Mouse (Mus musculus): Measurements from ENCODE around the gene Zdbf2.

The Zdbf2 gene

GRCm38 (mm10) chr1:63272741-63273338, at the start of gene Zdbf2:
Gene Zdbf2 (plus strand): TSS chr1:63273265.
- DNase-seq (ENCODE audit: low spot score in 2 of 2) = no peak

GRCm38 (mm10) chr1:63225009-63225408, 48.1 kb upstream of the Zdbf2 start:
- DNase-seq (ENCODE audit: low spot score in 2 of 2) = no peak

DNA sequence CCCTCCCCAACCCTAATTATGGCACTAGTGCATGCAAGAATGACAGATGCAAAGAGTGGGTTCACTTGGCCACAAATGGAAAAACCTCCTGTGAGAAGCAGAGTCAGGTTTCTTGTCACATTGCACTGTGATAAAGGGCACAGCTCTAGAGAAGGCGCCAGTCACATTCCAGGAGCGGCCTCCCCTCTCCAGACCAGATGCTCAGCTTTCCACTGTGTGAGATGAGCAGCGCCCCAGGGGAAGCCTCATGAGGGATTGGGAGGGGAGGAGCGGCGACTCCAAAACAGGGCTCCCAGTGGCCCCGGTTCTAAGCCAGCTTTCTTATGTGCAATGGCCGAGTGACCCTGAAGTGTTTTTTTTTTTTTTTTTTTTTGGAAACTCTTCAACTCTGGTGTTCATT, 47.2 kb upstream of the Zdbf2 start:
- no peak for DNase-seq (ENCODE audit: low spot score in 2 of 2)

DNA sequence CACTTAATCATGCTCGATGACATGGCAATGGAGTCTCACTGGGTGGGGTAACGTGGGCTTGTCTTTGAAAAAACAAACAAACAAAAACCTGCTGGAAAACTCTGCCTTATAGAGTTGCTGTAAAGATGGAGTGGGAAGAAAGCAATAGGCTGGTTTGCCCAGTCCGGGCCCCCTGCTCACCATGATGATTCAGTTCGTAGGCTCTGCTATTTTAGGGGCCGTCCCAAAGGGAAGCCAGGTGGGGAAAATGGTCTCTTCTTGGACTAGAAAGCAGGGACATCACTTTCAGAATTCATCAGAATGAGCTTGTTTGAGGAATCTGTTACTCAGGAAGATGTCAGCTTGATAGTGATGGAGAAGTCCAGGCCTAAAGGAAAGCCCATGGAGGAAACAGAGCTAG, 45.8 kb upstream of the Zdbf2 start:
- no peak for DNase-seq (ENCODE audit: low spot score in 2 of 2)

GRCm38 (mm10) chr1:63237371-63237770, 35.7 kb upstream of the Zdbf2 start:
- DNase-seq (ENCODE audit: low spot score in 2 of 2) = no peak

- no peak for DNase-seq (ENCODE audit: low spot score in 2 of 2)
These were observed 33.8 kb upstream of the Zdbf2 start for GRCm38 (mm10) chr1:63239305-63239704.

- DNase-seq (ENCODE audit: low spot score in 2 of 2) = no peak
These were observed 33.3 kb upstream of the Zdbf2 start for GRCm38 (mm10) chr1:63239751-63240150.

DNA sequence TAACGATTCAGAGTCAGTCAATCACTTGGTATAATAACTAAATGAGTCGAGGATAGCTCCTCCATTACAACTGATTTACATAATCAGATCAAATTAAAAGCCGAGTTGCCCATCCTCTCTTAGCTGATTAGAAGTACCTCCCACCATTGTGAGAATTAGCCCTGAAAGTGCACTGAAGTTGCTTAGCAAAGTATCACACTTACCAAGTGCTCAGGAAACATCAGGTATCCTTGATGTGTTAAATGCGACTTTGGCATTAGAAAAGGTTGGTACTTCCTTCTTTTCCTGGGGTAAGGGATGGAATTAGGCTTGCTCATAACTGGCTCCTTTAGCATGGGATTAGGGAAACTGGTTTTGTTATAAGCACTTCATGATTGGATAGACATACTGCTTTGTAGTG, 29.2 kb upstream of the Zdbf2 start:
- no peak for DNase-seq (ENCODE audit: low spot score in 2 of 2)

DNA sequence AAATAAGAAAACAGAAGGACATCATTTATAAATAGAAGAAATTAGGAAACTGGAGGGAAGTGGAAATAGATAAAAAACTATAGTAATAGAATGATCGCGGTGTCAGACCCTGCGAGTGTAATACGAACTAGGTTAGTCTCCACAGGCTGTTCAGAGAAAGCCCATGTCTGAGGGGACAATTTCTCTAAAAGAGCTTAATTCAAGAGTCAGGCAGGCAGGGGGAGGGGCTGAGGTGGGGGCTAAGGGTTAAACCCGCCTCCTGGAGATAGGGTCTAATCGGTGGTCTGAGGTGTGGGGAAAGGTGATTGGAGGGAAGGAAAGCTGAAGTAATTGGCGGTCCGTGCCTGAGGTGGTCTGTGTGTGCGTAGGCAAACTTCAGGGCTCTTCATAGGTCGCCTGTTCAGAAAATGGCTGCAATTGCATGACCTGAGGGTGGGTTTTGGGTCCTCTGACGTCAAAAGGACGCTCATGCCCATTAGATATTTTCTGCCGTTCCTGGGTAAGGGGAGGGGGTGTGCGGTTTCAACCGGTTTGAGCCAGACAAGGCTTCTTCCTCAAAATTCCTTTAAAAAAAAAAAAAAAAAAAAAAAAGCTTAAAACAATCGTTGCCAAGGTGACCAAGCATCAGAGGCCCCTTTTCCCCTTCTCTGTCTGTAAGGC, 26.1 kb upstream of the Zdbf2 start:
- DNase-seq (ENCODE audit: low spot score in 2 of 2) = no peak

- DNase-seq (ENCODE audit: low spot score in 2 of 2) = no peak
These were observed 25.2 kb upstream of the Zdbf2 start for GRCm38 (mm10) chr1:63247831-63248359.

- no peak for DNase-seq (ENCODE audit: low spot score in 2 of 2)
These were observed 24.7 kb upstream of the Zdbf2 start for GRCm38 (mm10) chr1:63248360-63248851.

DNA sequence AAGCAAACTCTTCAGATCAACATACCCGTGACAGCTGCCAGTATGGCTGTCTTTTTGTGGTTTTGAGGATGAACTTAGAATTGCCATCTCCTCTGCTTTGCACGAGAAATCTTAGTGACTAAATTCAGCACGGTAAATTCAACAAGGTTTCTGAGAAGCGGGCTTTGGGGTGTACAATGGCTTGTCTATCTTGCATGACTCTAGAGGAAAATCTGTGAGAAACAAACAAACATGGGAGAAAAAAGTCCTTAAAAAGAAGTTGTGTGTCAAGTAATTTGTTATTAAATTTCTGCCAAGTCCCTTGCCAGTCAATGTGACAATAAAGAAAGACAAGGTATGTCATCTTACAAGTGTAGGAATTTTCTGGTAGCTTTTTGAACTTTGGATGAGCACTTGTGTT, 23.8 kb upstream of the Zdbf2 start:
- DNase-seq (ENCODE audit: low spot score in 2 of 2) = no peak

DNA sequence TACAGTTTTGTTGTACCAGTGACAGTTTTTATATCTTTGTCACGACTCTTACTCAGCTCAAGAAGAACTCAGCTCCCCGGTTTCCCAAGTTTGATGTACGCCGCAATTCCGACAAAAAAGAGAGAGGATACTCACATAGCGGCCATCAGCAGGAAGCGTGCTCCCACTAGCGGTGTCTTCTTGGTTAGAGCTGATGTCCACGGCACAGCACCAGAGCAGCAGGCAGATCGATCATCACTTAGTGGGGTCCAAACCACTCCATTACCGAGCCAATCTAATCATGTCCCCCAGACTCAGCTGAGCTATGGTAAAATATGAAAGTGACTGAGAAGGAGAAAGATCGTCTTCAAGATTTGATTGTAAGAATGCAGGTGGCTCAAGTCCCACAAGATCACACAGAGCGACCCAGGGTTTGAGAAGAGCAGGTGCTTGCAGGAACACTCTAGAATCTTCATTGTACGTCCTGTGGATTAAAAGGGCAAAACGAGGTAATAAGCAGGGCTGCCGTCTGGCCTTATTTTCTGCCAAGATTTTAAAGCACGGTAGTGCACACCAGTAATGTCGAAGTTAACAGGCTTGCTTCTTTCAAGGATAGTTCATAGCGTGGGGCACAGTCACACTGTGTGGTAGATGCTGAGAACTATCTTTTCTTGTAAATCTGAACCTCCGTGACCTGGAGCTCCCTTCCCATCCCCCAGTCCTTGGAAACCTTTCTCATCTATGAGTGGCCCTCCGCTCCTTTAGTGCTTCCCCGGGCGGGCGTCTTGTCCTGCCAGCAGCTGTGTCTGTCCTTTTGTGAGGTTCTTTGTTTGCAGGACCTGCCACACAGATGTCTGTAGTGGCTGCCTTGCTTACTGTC, 20.5 kb upstream of the Zdbf2 start:
- no peak for DNase-seq (ENCODE audit: low spot score in 2 of 2)

DNA sequence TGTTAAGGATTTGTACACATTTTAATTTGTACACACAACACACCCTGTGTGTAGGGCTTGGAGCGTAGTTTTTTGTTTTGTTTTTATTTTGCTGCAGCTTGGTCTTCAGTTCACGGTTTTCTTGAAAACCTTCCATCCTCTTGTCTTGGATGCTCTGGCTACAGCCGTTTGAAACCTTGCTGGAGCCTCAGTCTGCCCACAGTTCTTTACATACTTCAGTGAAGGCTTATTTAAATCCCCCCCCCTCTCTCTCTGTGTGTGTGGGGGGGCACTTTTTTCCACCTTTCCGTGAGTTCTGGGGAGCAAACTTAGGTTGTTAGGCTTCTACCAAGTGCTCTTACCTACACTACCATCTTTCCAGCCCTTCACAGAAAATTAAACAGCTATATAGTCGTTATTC, 19.8 kb upstream of the Zdbf2 start:
- no peak for DNase-seq (ENCODE audit: low spot score in 2 of 2)

GRCm38 (mm10) chr1:63255101-63255500, 18.0 kb upstream of the Zdbf2 start:
- no peak for DNase-seq (ENCODE audit: low spot score in 2 of 2)

DNA sequence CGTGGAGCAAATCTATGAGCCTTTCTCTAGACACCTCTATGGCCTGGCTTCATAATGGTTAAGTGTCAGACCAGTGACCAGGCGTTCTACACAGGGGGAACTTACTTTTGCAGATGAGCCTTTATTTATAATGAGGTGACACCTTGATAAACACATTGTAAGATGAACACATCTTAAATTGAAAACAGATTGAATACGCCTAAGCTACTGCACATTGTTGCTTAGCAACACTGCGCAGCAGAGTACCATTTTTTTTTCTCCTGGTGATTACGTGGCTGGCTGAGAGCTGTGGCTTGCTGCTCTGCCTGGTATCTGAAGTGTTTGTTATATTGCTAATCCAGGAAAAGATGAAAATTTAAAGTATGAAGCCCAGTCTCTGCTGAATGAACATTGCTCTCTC, 17.0 kb upstream of the Zdbf2 start:
- DNase-seq (ENCODE audit: low spot score in 2 of 2) = no peak

DNA sequence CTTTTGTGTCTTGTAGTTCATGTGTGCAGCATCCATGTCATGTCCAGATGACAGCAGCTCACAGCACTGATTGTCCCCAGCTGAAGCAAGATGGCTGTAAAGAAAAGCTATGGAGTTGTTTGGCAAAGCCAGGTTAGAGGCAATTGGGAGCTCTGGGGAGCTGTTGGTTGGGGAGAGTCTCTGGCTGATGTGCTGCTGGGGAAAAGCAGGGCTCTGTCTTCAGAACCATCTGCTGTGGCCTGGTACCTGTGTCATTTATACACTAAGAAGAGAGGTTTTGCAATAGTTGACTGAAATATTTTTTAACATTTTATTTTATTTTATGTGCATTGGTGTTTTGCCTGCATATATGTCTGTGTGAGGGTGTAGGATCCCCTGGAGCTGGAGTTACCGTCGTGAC, 14.6 kb upstream of the Zdbf2 start:
- DNase-seq (ENCODE audit: low spot score in 2 of 2) = no peak

DNA sequence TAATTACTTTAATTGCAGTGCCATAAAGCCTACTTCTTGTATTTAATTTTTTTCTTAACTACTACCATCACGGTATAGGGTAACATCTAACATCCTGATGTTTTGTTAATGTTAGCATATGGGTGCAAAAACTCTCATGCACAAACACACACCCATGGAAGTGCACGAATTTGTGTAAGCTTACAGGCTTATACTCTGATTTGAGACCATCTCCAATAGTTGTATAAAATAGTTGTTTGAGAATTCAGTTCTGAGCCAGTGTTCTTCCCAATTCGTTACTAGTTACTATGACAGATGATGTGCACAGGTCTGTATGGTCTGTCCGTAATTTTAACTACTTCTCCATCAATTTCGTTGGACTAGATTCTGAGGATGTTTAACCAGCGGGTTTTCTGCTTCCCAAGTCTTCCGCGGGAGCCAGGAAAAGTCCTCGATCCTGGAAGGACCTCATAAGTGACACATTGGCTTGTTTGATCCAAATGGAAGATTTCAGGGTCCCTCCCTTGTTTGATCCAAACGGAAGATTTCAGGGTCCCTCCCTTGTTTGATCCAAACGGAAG, 13.7 kb upstream of the Zdbf2 start:
- no peak for DNase-seq (ENCODE audit: low spot score in 2 of 2)

DNA sequence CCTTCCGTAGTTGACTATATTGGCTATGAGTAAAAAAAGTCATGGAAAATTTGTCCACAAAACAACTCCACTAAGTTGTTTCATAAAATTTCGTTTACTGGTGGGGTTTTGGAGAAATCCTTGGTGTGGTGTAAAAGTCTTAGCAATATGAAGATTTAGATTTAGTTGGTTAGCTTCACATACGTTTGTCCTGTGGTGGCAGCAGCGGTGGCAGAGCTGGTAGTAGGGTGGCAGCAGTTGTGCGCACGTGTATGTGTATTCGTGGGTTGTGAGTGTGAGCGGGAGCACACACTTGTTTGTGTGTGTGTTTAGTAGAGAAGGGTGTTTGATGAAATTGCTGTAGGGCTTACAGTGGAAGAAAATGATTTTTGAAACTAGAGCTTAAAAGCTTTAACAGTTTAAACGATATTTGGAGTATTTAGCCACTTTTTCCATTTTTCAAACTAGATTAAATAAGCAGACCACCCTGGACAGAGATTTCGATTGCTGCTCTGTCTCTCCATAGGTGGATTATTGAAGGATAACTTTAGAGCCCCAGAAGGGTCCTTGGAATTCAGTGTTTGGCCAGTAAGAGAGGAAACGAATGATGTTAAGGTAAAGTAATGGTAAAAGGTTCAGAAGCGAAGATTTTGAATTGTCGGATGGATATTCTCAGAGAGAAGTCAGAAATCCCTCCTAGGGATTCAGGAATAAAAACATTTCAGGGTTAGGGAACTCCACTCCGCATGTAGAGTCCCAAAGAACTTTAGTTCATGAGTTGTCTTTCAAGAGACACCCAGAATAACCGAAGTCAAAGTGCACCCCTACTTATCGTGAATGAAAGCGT, 12.9 kb upstream of the Zdbf2 start:
- DNase-seq (ENCODE audit: low spot score in 2 of 2) = no peak

DNA sequence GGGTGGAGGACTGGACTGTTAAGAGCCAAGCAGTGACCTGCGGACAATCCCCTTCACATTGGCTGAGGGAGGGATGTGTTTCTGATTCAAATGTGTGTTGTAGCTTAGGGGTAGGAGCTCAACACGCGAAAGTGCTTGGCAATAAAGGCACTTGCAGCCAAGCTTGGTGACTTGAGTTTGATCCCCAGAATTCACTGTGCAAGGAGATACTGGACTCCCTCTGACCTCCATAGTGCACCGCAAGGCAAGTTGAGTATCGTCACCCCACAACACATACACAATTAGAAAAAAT, 12.4 kb upstream of the Zdbf2 start:
- no peak for DNase-seq (ENCODE audit: low spot score in 2 of 2)

- DNase-seq (ENCODE audit: low spot score in 2 of 2) = no peak
These were observed 11.9 kb upstream of the Zdbf2 start for GRCm38 (mm10) chr1:63261041-63261590.
